Mouse (Mus musculus): ENCODE data around the gene Nr1d1. TPM values are rescaled to one million over a fixed set of nuclear protein-coding genes. Genes with fewer than 3 reads are reported as not detected.

Gene Nr1d1
- polyA plus RNA-seq, 1 experiment from 2014 or later: 1.7 TPM

DNA sequence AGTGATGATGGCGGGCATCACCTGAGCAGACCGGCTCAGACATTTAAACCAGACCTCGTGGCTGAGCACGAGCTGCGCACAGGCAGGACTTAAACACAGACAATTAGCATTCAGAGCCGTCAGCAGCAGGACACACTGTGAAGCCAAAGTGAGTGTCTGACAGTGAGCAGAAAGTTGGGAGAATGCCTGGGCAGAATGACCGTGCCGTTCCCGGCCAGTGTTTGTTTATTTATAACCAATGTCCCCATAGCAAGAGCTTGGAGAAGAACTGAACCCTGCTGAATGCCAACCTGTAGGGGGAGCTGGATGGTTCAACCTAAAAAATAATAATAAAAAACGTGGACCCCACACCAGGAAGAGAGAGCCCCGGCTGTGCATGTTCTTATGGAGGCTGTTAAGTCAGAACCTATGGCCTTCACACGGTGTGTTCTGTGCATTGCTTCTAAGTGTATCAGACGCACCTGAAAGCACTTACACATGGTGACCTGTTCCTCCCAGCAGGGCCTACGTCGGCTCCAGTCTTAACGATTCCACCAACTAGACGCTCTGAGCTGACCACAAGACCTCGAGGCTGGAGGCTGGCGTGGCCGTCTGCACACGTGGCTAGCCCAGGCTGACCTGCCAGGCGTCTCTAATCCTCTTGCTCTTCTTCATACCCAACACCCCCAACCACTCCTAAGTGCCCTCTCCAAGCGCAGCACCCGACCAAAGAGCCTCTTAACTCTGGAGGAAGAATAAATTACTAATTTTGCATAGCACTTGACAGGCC is 53.5 kb downstream of the Nr1d1 start:
- Histone ChIP-seq H3K9ac (no peak overlapping the region), H3K27me3 (no peaks in the 10 kb centered on the region), H3K4me3 (no peak overlapping the region), H3K4me1 (peaks cover 7% of the 10 kb centered on the region; the same call in 1 of the 2 replicates), H3K9me3 (no peaks in the 10 kb centered on the region), H3K4me2 (replicated peaks) (no peak overlapping the region), H3K36me3 (peaks cover 49% of the 10 kb centered on the region), H3K27ac (no peak overlapping the region)
- ATAC-seq (ENCODE audit: insufficient number of reproducible peaks, insufficient read depth, low FRiP score, low TSS enrichment): no peak
- WGBS: 59% methylated on average over 24 of the region's 24 CpGs

DNA sequence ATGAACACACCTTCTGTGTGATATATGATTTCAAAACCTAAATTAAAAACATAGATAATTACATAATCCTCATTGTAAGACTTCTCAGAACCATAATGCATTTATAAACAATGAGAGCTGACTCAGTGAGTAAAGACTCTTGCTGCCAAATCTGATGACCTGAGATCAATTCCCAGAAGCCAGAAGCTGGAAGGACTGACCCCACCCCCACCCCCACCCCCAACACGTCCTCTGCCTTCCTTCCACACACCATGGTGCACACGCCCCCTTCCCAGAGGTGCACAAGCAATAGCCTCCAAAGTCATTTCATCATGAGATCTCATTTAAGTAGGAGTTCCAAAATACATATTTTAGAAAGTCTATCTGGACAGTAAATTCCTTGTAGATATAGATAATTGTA is 54.4 kb downstream of the Nr1d1 start:
- WGBS: 79% methylated on average over 2 of the region's 2 CpGs
- H3K36me3 ChIP-seq: peaks cover 50% of the 10 kb centered on the region
- H3K27ac ChIP-seq: no peak overlapping the region
- H3K9me3 ChIP-seq: no peaks in the 10 kb centered on the region
- H3K4me2 ChIP-seq (replicated peaks): no peak overlapping the region
- H3K9ac ChIP-seq: no peak overlapping the region
- H3K4me1 ChIP-seq: peaks cover 7% of the 10 kb centered on the region; the same call in 1 of the 2 replicates
- no peaks in the 10 kb centered on the region for H3K27me3 ChIP-seq
- ATAC-seq (ENCODE audit: insufficient number of reproducible peaks, insufficient read depth, low FRiP score, low TSS enrichment): no peak
- H3K4me3 ChIP-seq: no peak overlapping the region

Other genes with a start within 250 kb of the Nr1d1 start
- gene Ikzf3, start 229.3 kb downstream of the Nr1d1 start, polyA plus RNA-seq (2016; fragmentation: Nextera tagmentation; extraction: Ambion mirVana): 0.24 and 0.47 TPM in 2 replicates
- gene Zpbp2, start 224.2 kb downstream of the Nr1d1 start, polyA plus RNA-seq (2016; fragmentation: Nextera tagmentation; extraction: Ambion mirVana): not detected in 2 replicates
- gene Ormdl3, start 188.0 kb downstream of the Nr1d1 start, polyA plus RNA-seq (2016; fragmentation: Nextera tagmentation; extraction: Ambion mirVana): 62.8 and 64.2 TPM in 2 replicates
- gene Lrrc3c, start 177.0 kb downstream of the Nr1d1 start, polyA plus RNA-seq (2016; fragmentation: Nextera tagmentation; extraction: Ambion mirVana): not detected in 2 replicates
- gene Gm12355, start 149.7 kb downstream of the Nr1d1 start, polyA plus RNA-seq (2016; fragmentation: Nextera tagmentation; extraction: Ambion mirVana): 1.1 TPM in 2 replicates
- gene Gsdma3, start 149.0 kb downstream of the Nr1d1 start, polyA plus RNA-seq (2016; fragmentation: Nextera tagmentation; extraction: Ambion mirVana): not detected in 2 replicates
- gene Gsdma2, start 128.6 kb downstream of the Nr1d1 start, polyA plus RNA-seq (2016; fragmentation: Nextera tagmentation; extraction: Ambion mirVana): not detected in 2 replicates
- 0.05 TPM in 1 of 2 replicates, not detected in the other for gene Gsdma, start 111.0 kb downstream of the Nr1d1 start, polyA plus RNA-seq (2016; fragmentation: Nextera tagmentation; extraction: Ambion mirVana)
- gene Psmd3, start 92.8 kb downstream of the Nr1d1 start, polyA plus RNA-seq (2016; fragmentation: Nextera tagmentation; extraction: Ambion mirVana): 246 and 248 TPM in 2 replicates
- gene Csf3, start 74.1 kb downstream of the Nr1d1 start, polyA plus RNA-seq (2016; fragmentation: Nextera tagmentation; extraction: Ambion mirVana): not detected in 2 replicates
- gene Med24, start 45.9 kb downstream of the Nr1d1 start, polyA plus RNA-seq (2016; fragmentation: Nextera tagmentation; extraction: Ambion mirVana): 70.4 and 73.6 TPM in 2 replicates
- gene Thra, start 34.7 kb downstream of the Nr1d1 start, polyA plus RNA-seq (2016; fragmentation: Nextera tagmentation; extraction: Ambion mirVana): 29.1 and 34.3 TPM in 2 replicates
- gene Msl1, start 20.2 kb upstream of the Nr1d1 start, polyA plus RNA-seq (2016; fragmentation: Nextera tagmentation; extraction: Ambion mirVana): 35.2 and 35.6 TPM in 2 replicates
- gene Casc3, start 29.6 kb upstream of the Nr1d1 start, polyA plus RNA-seq (2016; fragmentation: Nextera tagmentation; extraction: Ambion mirVana): 53.9 and 54.0 TPM in 2 replicates
- gene Rapgefl1, start 61.5 kb upstream of the Nr1d1 start, polyA plus RNA-seq (2016; fragmentation: Nextera tagmentation; extraction: Ambion mirVana): 2.6 and 3.1 TPM in 2 replicates
- 5.0 TPM in 2 replicates for gene Wipf2, start 88.3 kb upstream of the Nr1d1 start, polyA plus RNA-seq (2016; fragmentation: Nextera tagmentation; extraction: Ambion mirVana)
- gene Cdc6, start 132.5 kb upstream of the Nr1d1 start, polyA plus RNA-seq (2016; fragmentation: Nextera tagmentation; extraction: Ambion mirVana): 33.1 and 34.7 TPM in 2 replicates
- gene Rara, start 152.5 kb upstream of the Nr1d1 start, polyA plus RNA-seq (2016; fragmentation: Nextera tagmentation; extraction: Ambion mirVana): 48.8 and 49.2 TPM in 2 replicates
- gene Gjd3, start 207.7 kb upstream of the Nr1d1 start, polyA plus RNA-seq (2016; fragmentation: Nextera tagmentation; extraction: Ambion mirVana): 0.73 and 1.4 TPM in 2 replicates
- 288 and 289 TPM in 2 replicates for gene Top2a, start 248.9 kb upstream of the Nr1d1 start, polyA plus RNA-seq (2016; fragmentation: Nextera tagmentation; extraction: Ambion mirVana)

Data from embryonic facial prominence, embryonic 12.5 days (tissue).